Mouse (Mus musculus) NIH3T3 (cell line): ENCODE results near the gene Kcnq1.

ENCODE experiments used
- DNase-seq: peaks from one replicate; pipeline ENCODE4 v3.0.0-alpha.2; 2012; ENCODE audit warnings: low read depth

The Kcnq1 gene

GRCm38 (mm10) chr7:143093847-143094246 is 12.3 kb upstream of the Kcnq1 start:
- no peak for DNase-seq

GRCm38 (mm10) chr7:143094592-143095553 is 11.3 kb upstream of the Kcnq1 start, which contains the start of gene Trpm5:
Gene Trpm5, minus strand, starts transcription at chr7:143094642.
- DNase-seq, result peak; percentile 52

- no peak for DNase-seq
These were observed 10.6 kb upstream of the Kcnq1 start for GRCm38 (mm10) chr7:143095554-143095907.

- peak; percentile 58 for DNase-seq
These were observed 5.4 kb upstream of the Kcnq1 start for GRCm38 (mm10) chr7:143100759-143101158.

- DNase-seq, result no peak
These were observed 784 bp upstream of the Kcnq1 start for GRCm38 (mm10) chr7:143105258-143105897.

GRCm38 (mm10) chr7:143106672-143107465 is 707 bp downstream of the Kcnq1 start:
- DNase-seq, result no peak

- no peak for DNase-seq
These were observed 2.0 kb downstream of the Kcnq1 start for GRCm38 (mm10) chr7:143108200-143108599.

- DNase-seq, result no peak
These were observed 3.0 kb downstream of the Kcnq1 start for GRCm38 (mm10) chr7:143108996-143109660.

GRCm38 (mm10) chr7:143109696-143110095 is 3.5 kb downstream of the Kcnq1 start:
- DNase-seq, result no peak

- DNase-seq, result no peak
These were observed 4.6 kb downstream of the Kcnq1 start for GRCm38 (mm10) chr7:143110803-143111202.

- DNase-seq, result no peak
These were observed 5.6 kb downstream of the Kcnq1 start for GRCm38 (mm10) chr7:143111719-143112118.

GRCm38 (mm10) chr7:143112395-143112794 is 6.2 kb downstream of the Kcnq1 start:
- no peak for DNase-seq

GRCm38 (mm10) chr7:143114773-143115172 is 8.6 kb downstream of the Kcnq1 start:
- DNase-seq, result no peak

GRCm38 (mm10) chr7:143116521-143116920 is 10.4 kb downstream of the Kcnq1 start:
- DNase-seq, result no peak

GRCm38 (mm10) chr7:143119407-143119806 is 13.2 kb downstream of the Kcnq1 start:
- DNase-seq, result no peak

- no peak for DNase-seq
These were observed 13.7 kb downstream of the Kcnq1 start for GRCm38 (mm10) chr7:143119826-143120225.

- DNase-seq, result no peak
These were observed 16.0 kb downstream of the Kcnq1 start for GRCm38 (mm10) chr7:143122191-143122590.

- peak; percentile 33 for DNase-seq
These were observed 17.9 kb downstream of the Kcnq1 start for GRCm38 (mm10) chr7:143123876-143124669.

- no peak for DNase-seq
These were observed 18.7 kb downstream of the Kcnq1 start for GRCm38 (mm10) chr7:143124902-143125301.

GRCm38 (mm10) chr7:143132815-143133214 is 26.7 kb downstream of the Kcnq1 start:
- no peak for DNase-seq

- DNase-seq, result no peak
These were observed 30.0 kb downstream of the Kcnq1 start for GRCm38 (mm10) chr7:143136125-143136524.
